Mouse (Mus musculus) liver, embryonic 11.5 days (tissue): ENCODE measurements at regions not wholly inside any gene's neighbourhood (a gene's known extent, or its start where the extent isn't known, plus 50 kb on each side); places are given as distances from the start of the nearest gene placed in this dataset.

Source experiments
- ATAC-seq: fragments of 200-750 bp; cut with Nextera tagmentation; replicated peaks from 2 replicates; pipeline ENCODE4 v1.8.0; 2017; ENCODE audit warnings: moderate number of reproducible peaks, mild to moderate bottlenecking, moderate TSS enrichment, moderate library complexity; ENCODE audit not compliant: low FRiP score
- DNase-seq: peaks from one replicate; pipeline ENCODE4 v3.0.0-alpha.2; 2017; ENCODE audit warnings: low spot score
- H3K27ac ChIP-seq: fragments of 300-500 bp; sonication (generic); 2 replicates; pipeline ENCODE4 v1.5.1; 2014; ENCODE audit warnings: mild to moderate bottlenecking, low read depth, low read length, control low read depth
- H3K27me3 ChIP-seq: fragments of 300-500 bp; sonication (generic); replicated peaks from 2 replicates; pipeline ENCODE4 v1.6.1; 2014; ENCODE audit warnings: low read length, mixed read lengths; ENCODE audit not compliant: control insufficient read depth, insufficient read depth
- H3K36me3 ChIP-seq: fragments of 300-500 bp; sonication (generic); 2 replicates; pipeline ENCODE4 v1.6.1; 2014; ENCODE audit warnings: mild to moderate bottlenecking, low read length, moderate library complexity, mixed read lengths; ENCODE audit not compliant: control insufficient read depth, insufficient read depth
- H3K4me1 ChIP-seq: fragments of 300-500 bp; sonication (generic); replicated peaks from 2 replicates; pipeline ENCODE4 v1.6.1; 2014; ENCODE audit warnings: low read length, mixed read lengths; ENCODE audit not compliant: control insufficient read depth, insufficient read depth
- H3K4me2 ChIP-seq: fragments of 300-500 bp; sonication (generic); 2 replicates; pipeline ENCODE4 v1.6.1; 2014; ENCODE audit warnings: mild to moderate bottlenecking, control low read depth, moderate library complexity
- H3K4me3 ChIP-seq: fragments of 300-500 bp; sonication (generic); 2 replicates; pipeline ENCODE4 v1.5.1; 2014; ENCODE audit warnings: low read depth, low read length, control low read depth
- H3K9ac ChIP-seq: fragments of 300-500 bp; sonication (generic); 2 replicates; pipeline ENCODE4 v1.6.1; 2014; ENCODE audit warnings: low read depth, low read length, control low read depth
- H3K9me3 ChIP-seq: fragments of 300-500 bp; sonication (generic); 2 replicates; pipeline ENCODE4 v1.6.1; 2016; ENCODE audit warnings: low read length, inconsistent platforms, mixed read lengths; ENCODE audit not compliant: control insufficient read depth
- WGBS: fragments of 180-500 bp; shearing (Covaris S2); extraction: QIAGEN DNeasy Blood & Tissue Kit; methylation state at CpG from one replicate; pipeline ENCODE4 v1.1.7; 2014; 5-methylcytosine and 5-hydroxymethylcytosine counted together

- Histone ChIP-seq H3K27ac (peak overlapping the region; percentile 60), H3K9me3 (no peaks in the 10 kb centered on the region), H3K27me3 (no peaks in the 10 kb centered on the region), H3K36me3 (no peaks in the 10 kb centered on the region), H3K4me1 (peaks cover 5% of the 10 kb centered on the region; the same call in 1 of the 2 replicates), H3K9ac (no peak overlapping the region), H3K4me2 (0 out of 2 replicates have a peak overlapping the region, but pooled peaks have one; percentile 11), H3K4me3 (no peak overlapping the region)
- peak; percentile 28; the same call in 1 of the 2 replicates for ATAC-seq
- WGBS = 58% methylated on average over 15 of the region's 15 CpGs
- no peak for DNase-seq
These were observed 87.5 kb downstream of the Atp1a1 start for GRCm38 (mm10) chr3:101516781-101517499.

GRCm38 (mm10) chr3:101515566-101515965 lies 88.9 kb downstream of the Atp1a1 start:
- H3K9me3 ChIP-seq = no peaks in the 10 kb centered on the region
- no peak overlapping the region for H3K9ac ChIP-seq
- H3K36me3 ChIP-seq = no peaks in the 10 kb centered on the region
- H3K4me3 ChIP-seq = no peak overlapping the region
- 86% methylated on average over 7 of the region's 7 CpGs for WGBS
- no peaks in the 10 kb centered on the region for H3K27me3 ChIP-seq
- peaks cover 5% of the 10 kb centered on the region; the same call in 1 of the 2 replicates for H3K4me1 ChIP-seq
- no peak for DNase-seq
- H3K27ac ChIP-seq = no peak overlapping the region
- H3K4me2 ChIP-seq = no peak overlapping the region
- ATAC-seq = no peak

DNA sequence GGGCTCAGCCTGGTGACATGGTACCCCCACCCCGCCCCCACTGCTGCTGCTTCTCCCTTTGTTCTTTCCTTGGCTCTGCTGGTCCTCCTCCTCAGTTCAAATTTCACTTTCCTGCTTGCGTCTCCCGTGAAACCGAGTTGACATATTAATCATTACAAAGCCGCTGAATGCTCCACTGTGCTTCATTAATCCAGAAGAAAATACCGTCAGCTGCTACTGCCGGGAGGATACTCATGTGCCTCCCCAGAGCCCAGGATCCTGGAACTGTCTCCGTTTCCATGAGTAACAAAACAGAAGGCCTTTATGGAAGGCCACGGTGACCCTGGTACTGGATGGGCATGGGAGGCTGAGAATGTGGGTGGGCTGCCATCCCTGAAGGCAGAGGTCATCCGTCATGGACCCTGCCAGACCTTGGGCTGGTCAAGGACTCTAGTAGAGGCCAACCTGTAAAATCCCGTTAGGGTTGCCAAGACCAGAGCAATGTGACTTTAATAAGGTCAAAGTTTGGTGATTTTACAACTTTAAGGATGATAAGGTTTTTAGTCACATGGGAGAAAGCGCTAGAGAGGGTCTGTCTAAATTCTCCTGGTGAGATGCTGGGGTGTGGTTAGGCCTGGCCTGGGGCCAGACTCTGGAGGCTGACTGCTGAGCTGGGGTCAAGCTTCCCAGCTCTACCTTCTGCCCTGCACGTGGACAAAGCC lies 90.7 kb downstream of the Atp1a1 start:
- no peak for ATAC-seq
- DNase-seq = no peak
- H3K27ac ChIP-seq = no peak overlapping the region; the same call in 1 of the 2 replicates
- H3K4me1 ChIP-seq = no peaks in the 10 kb centered on the region; the same call in none of the 2 replicates
- no peaks in the 10 kb centered on the region for H3K27me3 ChIP-seq
- no peaks in the 10 kb centered on the region for H3K36me3 ChIP-seq
- no peak overlapping the region for H3K9ac ChIP-seq
- no peak overlapping the region for H3K4me3 ChIP-seq
- WGBS = 56% methylated on average over 13 of the region's 13 CpGs
- H3K9me3 ChIP-seq = no peaks in the 10 kb centered on the region
- no peak overlapping the region for H3K4me2 ChIP-seq
